Mouse (Mus musculus) neural tube, embryonic 11.5 days (tissue): ENCODE results near the gene Spsb3. TPM values are rescaled to one million over a fixed set of nuclear protein-coding genes. Genes with fewer than 3 reads are reported as not detected.
A peak's percentile ranks its signal among the peaks of the same experiment; 100 is the strongest.

Experiments used
- ATAC-seq: fragments of 200-750 bp; cut with Nextera tagmentation; 2 replicates; pipeline ENCODE4 v1.8.0; 2017; ENCODE audit warnings: moderate number of reproducible peaks, mild to moderate bottlenecking, moderate TSS enrichment, moderate library complexity; ENCODE audit not compliant: insufficient read depth, low FRiP score, low TSS enrichment
- DNase-seq: peaks from one replicate; pipeline ENCODE4 v3.0.0-alpha.2; 2015; ENCODE audit warnings: low spot score
- H3K27ac ChIP-seq: fragments of 300-500 bp; sonication (generic); 2 replicates; pipeline ENCODE4 v1.5.1; 2014; ENCODE audit warnings: low read depth, mild to moderate bottlenecking, low read length
- H3K27me3 ChIP-seq: fragments of 300-500 bp; sonication (generic); 2 replicates; pipeline ENCODE4 v1.6.1; 2014; ENCODE audit warnings: mild to moderate bottlenecking, low read length, mixed read lengths; ENCODE audit not compliant: control insufficient read depth, insufficient read depth
- H3K36me3 ChIP-seq: fragments of 300-500 bp; sonication (generic); 2 replicates; pipeline ENCODE4 v1.6.1; 2014; ENCODE audit warnings: mild to moderate bottlenecking, low read length, moderate library complexity, mixed read lengths; ENCODE audit not compliant: control insufficient read depth, insufficient read depth
- H3K4me1 ChIP-seq: fragments of 300-500 bp; sonication (generic); 2 replicates; pipeline ENCODE4 v1.6.1; 2014; ENCODE audit warnings: low read length, mixed read lengths; ENCODE audit not compliant: control insufficient read depth, insufficient read depth
- H3K4me2 ChIP-seq: fragments of 300-500 bp; sonication (generic); 2 replicates; pipeline ENCODE4 v1.6.1; 2014; ENCODE audit warnings: low read depth, mild to moderate bottlenecking, moderate library complexity
- H3K4me3 ChIP-seq: fragments of 300-500 bp; sonication (generic); 2 replicates; pipeline ENCODE4 v1.5.1; 2014; ENCODE audit warnings: low read depth, low read length
- H3K9ac ChIP-seq: fragments of 300-500 bp; sonication (generic); 2 replicates; pipeline ENCODE4 v1.6.1; 2014; ENCODE audit warnings: mild to moderate bottlenecking, low read length
- H3K9me3 ChIP-seq: fragments of 300-500 bp; sonication (generic); 2 replicates; pipeline ENCODE4 v1.6.1; 2016; ENCODE audit warnings: low read length; ENCODE audit not compliant: control insufficient read depth
- WGBS: fragments of 180-500 bp; shearing (Covaris S2); extraction: QIAGEN DNeasy Blood & Tissue Kit; methylation state at CpG from one replicate; pipeline ENCODE4 v1.1.7; 2014; 5-methylcytosine and 5-hydroxymethylcytosine counted together
- polyA plus RNA-seq: library from polyadenylated mRNA; unstranded; fragments of >200 nt; fragmentation: Nextera tagmentation; extraction: Ambion mirVana; gene quantifications from 2 replicates; pipeline ENCODE4 v1.2.1, GENCODE M21; 2014

Gene Spsb3
- polyA plus RNA-seq, 1 experiment from 2014 or later = 49.6 TPM

- Histone ChIP-seq H3K36me3 (peaks cover 12% of the 10 kb centered on the region), H3K9ac (no peak overlapping the region), H3K27ac (no peak overlapping the region), H3K9me3 (no peaks in the 10 kb centered on the region), H3K4me1 (peaks cover 25% of the 10 kb centered on the region), H3K27me3 (no peaks in the 10 kb centered on the region), H3K4me2 (no peak overlapping the region), H3K4me3 (no peak overlapping the region)
- WGBS = 93% methylated on average over 12 of the region's 12 CpGs
- no peak for ATAC-seq
- no peak for DNase-seq
Observed at GRCm38 (mm10) chr17:24892785-24893184, 6.3 kb downstream of the Spsb3 start.

- H3K9ac ChIP-seq = no peak overlapping the region
- H3K4me1 ChIP-seq = peaks cover 24% of the 10 kb centered on the region
- no peaks in the 10 kb centered on the region for H3K9me3 ChIP-seq
- no peak overlapping the region for H3K27ac ChIP-seq
- no peaks in the 10 kb centered on the region for H3K27me3 ChIP-seq
- 93% methylated on average over 2 of the region's 2 CpGs for WGBS
- H3K4me3 ChIP-seq = no peak overlapping the region
- DNase-seq (no peak), ATAC-seq (no peak)
- H3K4me2 ChIP-seq = no peak overlapping the region
- H3K36me3 ChIP-seq = peaks cover 14% of the 10 kb centered on the region
Observed at GRCm38 (mm10) chr17:24893276-24893675, 6.8 kb downstream of the Spsb3 start.

GRCm38 (mm10) chr17:24894061-24894994, 7.9 kb downstream of the Spsb3 start:
- 11% methylated on average over 31 of the region's 31 CpGs for WGBS
- Histone ChIP-seq H3K27me3 (no peaks in the 10 kb centered on the region), H3K4me3 (peak overlapping the region; percentile 88), H3K4me2 (peak overlapping the region; percentile 99), H3K36me3 (peaks cover 21% of the 10 kb centered on the region), H3K27ac (peak overlapping the region; percentile 67), H3K4me1 (peaks cover 24% of the 10 kb centered on the region), H3K9ac (peak overlapping the region; percentile 87), H3K9me3 (no peaks in the 10 kb centered on the region)
- 0 out of 2 replicates have a peak, but pooled peaks have one; percentile 6 for ATAC-seq
- DNase-seq = no peak

- H3K27ac ChIP-seq = peak within 1 kb of the TSS; percentile 67
- whole genome bisulfite sequencing = under 1% methylated on average over 62 of the region's 62 CpGs
- peak within 1 kb of the TSS; percentile 88 for H3K4me3 ChIP-seq
- ATAC-seq (peak; percentile 49; the same call in 1 of the 2 replicates), DNase-seq (peak; percentile 90)
- no peaks in the 10 kb centered on the region for H3K27me3 ChIP-seq
- peak within 1 kb of the TSS; percentile 99 for H3K4me2 ChIP-seq
- H3K9ac ChIP-seq = peak within 1 kb of the TSS; percentile 87
- H3K9me3 ChIP-seq = no peaks in the 10 kb centered on the region
- peaks cover 25% of the 10 kb centered on the region for H3K36me3 ChIP-seq
- peaks cover 24% of the 10 kb centered on the region for H3K4me1 ChIP-seq
Observed at GRCm38 (mm10) chr17:24894995-24895547, 8.6 kb downstream of the Spsb3 start, which contains the start of the genes Eme2 and Mrps34. Eme2 (minus strand) TSS chr17:24895087. Mrps34 (plus strand) TSS chr17:24895116.

DNA sequence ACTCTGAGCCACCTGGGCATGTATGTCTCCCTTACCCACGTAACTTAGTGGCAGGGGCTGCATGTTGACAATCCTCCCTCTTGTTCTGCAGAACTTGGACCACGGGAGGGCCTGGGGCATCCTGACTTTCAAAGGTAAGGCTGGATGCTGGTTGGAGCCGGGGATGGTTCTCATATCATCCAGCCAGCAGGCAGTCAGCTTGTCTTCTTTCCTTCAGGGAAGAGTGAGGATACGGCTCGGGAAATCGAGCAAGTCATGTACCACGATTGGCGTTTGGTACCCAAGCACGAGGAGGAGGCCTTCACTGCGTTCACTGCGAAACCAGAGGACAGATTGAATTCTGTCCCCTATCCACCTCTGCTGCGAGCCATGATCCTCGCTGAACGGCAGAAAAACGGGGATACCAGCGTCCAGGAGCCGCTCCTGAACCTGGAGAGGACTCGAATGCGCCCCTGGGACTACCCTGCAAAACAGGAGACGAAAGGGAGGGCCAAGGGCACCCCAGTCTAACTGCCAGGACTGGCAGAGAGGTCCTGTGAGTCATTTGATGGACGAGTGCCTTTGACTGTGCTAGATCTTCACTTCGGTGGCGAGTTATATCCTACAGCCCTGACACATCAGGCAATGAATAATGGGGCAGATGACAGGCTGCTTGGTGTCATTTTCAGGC, 9.3 kb downstream of the Spsb3 start:
- DNase-seq (no peak), ATAC-seq (peak; percentile 5; the same call in 1 of the 2 replicates)
- H3K9me3 ChIP-seq = no peaks in the 10 kb centered on the region
- H3K27me3 ChIP-seq = no peaks in the 10 kb centered on the region
- WGBS = 11% methylated on average over 23 of the region's 23 CpGs
- H3K4me1 ChIP-seq = peaks cover 24% of the 10 kb centered on the region
- H3K4me3 ChIP-seq = peak overlapping the region; percentile 88
- no peak overlapping the region for H3K27ac ChIP-seq
- peak overlapping the region; percentile 99 for H3K4me2 ChIP-seq
- peak overlapping the region; percentile 87 for H3K9ac ChIP-seq
- H3K36me3 ChIP-seq = peaks cover 27% of the 10 kb centered on the region

- Histone ChIP-seq H3K27ac (peak within 1 kb of the TSS; percentile 63), H3K9me3 (no peaks in the 10 kb centered on the region), H3K9ac (peak within 1 kb of the TSS; percentile 87), H3K4me1 (peaks cover 24% of the 10 kb centered on the region), H3K27me3 (no peaks in the 10 kb centered on the region), H3K36me3 (peaks cover 30% of the 10 kb centered on the region), H3K4me3 (peak within 1 kb of the TSS; percentile 88), H3K4me2 (peak within 1 kb of the TSS; percentile 99)
- DNase-seq (peak; percentile 80), ATAC-seq (peak; percentile 65)
- WGBS = 2% methylated on average over 50 of the region's 50 CpGs
Observed at GRCm38 (mm10) chr17:24896241-24896992, 10.0 kb downstream of the Spsb3 start, which contains the start of gene Nme3. Nme3 (plus strand) TSS chr17:24896500.

DNA sequence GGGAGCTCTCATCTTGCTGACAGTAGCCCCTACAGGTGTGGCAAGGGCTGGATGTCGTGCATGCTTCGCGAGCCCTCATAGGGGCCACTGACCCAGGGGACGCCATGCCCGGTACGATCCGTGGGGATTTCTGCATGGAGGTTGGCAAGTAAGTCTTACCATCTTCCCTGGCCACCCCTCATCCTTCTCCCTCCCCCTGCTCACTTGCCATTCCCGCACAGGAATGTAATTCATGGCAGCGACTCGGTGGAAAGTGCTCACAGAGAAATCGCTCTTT, 10.5 kb downstream of the Spsb3 start:
- ATAC-seq (no peak), DNase-seq (no peak)
- H3K9ac ChIP-seq = peak overlapping the region; percentile 87
- no peaks in the 10 kb centered on the region for H3K9me3 ChIP-seq
- peak overlapping the region; percentile 99 for H3K4me2 ChIP-seq
- WGBS = 35% methylated on average over 11 of the region's 11 CpGs
- H3K27ac ChIP-seq = no peak overlapping the region
- H3K36me3 ChIP-seq = peaks cover 33% of the 10 kb centered on the region
- H3K4me3 ChIP-seq = peak overlapping the region; percentile 88
- no peaks in the 10 kb centered on the region for H3K27me3 ChIP-seq
- H3K4me1 ChIP-seq = peaks cover 24% of the 10 kb centered on the region

- Histone ChIP-seq H3K9me3 (no peaks in the 10 kb centered on the region), H3K4me1 (peaks cover 24% of the 10 kb centered on the region), H3K36me3 (peaks cover 34% of the 10 kb centered on the region), H3K27ac (no peak overlapping the region), H3K4me3 (no peak overlapping the region; the same call in 1 of the 2 replicates), H3K4me2 (peak overlapping the region; percentile 99), H3K9ac (peak overlapping the region; percentile 7), H3K27me3 (no peaks in the 10 kb centered on the region)
- no peak for ATAC-seq
- DNase-seq = no peak
- WGBS = 82% methylated on average over 4 of the region's 4 CpGs
Observed at GRCm38 (mm10) chr17:24897600-24897999, 11.2 kb downstream of the Spsb3 start.
